Mouse (Mus musculus): Measurements from ENCODE around the gene Gm12166.

- no peak for TF ChIP-seq CTCF (IDR thresholded peaks at IDR 0.05; ENCODE audit: control insufficient read depth, insufficient read depth, insufficient replicate concordance, low read depth, low read length)
- TF ChIP-seq POLR2A (IDR thresholded peaks at IDR 0.05; ENCODE audit: control insufficient read depth, low read depth, low read length) = no peak
These were observed 16.8 kb upstream of the Gm12166 start for GRCm38 (mm10) chr11:46068756-46069407.
